Mouse (Mus musculus) forebrain, embryonic 10.5 days (tissue): ENCODE measurements around the gene Utrn. TPM values are rescaled to one million over a fixed set of nuclear protein-coding genes. Genes with fewer than 3 reads are reported as not detected.

Source experiments
- DNase-seq: peaks from one replicate; pipeline ENCODE4 v3.0.0-alpha.2; 2017; ENCODE audit warnings: low spot score; ENCODE audit errors: extremely low spot score
- H3K27ac ChIP-seq: fragments of 300-500 bp; sonication (generic); 2 replicates; pipeline ENCODE4 v1.5.1; 2016; ENCODE audit warnings: mild to moderate bottlenecking
- H3K27me3 ChIP-seq: fragments of 300-500 bp; sonication (generic); 2 replicates; pipeline ENCODE4 v1.6.1; 2016; ENCODE audit warnings: mild to moderate bottlenecking; ENCODE audit not compliant: poor library complexity, severe bottlenecking
- H3K36me3 ChIP-seq: fragments of 300-500 bp; sonication (generic); replicated peaks from 2 replicates; pipeline ENCODE4 v1.6.1; 2016; ENCODE audit warnings: mild to moderate bottlenecking, moderate library complexity
- H3K4me1 ChIP-seq: fragments of 300-500 bp; sonication (generic); 2 replicates; pipeline ENCODE4 v1.6.1; 2016
- H3K4me3 ChIP-seq: fragments of 300-500 bp; sonication (generic); 2 replicates; pipeline ENCODE4 v1.5.1; 2016; ENCODE audit warnings: mild to moderate bottlenecking, moderate library complexity
- H3K9me3 ChIP-seq: fragments of 300-500 bp; sonication (generic); 2 replicates; pipeline ENCODE4 v1.6.1; 2016; ENCODE audit warnings: mild to moderate bottlenecking, moderate library complexity
- WGBS: fragments of 180-500 bp; shearing (Covaris S2); methylation state at CpG from one replicate; pipeline ENCODE4 v1.1.7; 2016; 5-methylcytosine and 5-hydroxymethylcytosine counted together
- polyA plus RNA-seq: library from polyadenylated mRNA; unstranded; fragments of >200 nt; fragmentation: Nextera tagmentation; extraction: Ambion mirVana; gene quantifications from 2 replicates; pipeline ENCODE4 v1.2.1, GENCODE M21; 2016

The Utrn gene
- polyA plus RNA-seq, 1 experiment from 2014 or later = 44.3 TPM

DNA sequence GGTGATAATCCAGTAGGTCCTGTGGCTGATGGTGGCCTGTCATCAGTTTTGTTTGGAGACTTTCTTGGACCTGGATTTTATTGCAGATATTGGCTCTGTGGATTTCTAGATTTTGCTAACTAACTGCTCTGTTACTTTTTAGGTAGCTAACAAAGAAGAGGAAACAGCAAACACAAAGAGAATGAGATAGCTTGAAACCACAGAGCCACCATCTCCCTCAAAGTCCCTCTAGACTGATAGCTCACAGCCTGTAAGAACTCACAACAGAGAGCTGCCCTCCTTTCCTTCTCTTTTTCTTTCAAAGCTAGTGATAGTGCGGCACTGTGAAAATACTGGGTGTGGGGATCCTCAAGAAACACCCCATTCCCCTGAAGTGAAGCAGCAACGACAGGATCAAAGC is 444.2 kb downstream of the Utrn start:
- Histone ChIP-seq H3K36me3 (no peaks in the 10 kb centered on the region), H3K9me3 (no peaks in the 10 kb centered on the region), H3K27me3 (no peaks in the 10 kb centered on the region), H3K4me1 (no peaks in the 10 kb centered on the region), H3K27ac (no peak overlapping the region), H3K4me3 (no peak overlapping the region)
- DNase-seq = no peak
- WGBS = 79% methylated on average over 2 of the region's 2 CpGs

DNA sequence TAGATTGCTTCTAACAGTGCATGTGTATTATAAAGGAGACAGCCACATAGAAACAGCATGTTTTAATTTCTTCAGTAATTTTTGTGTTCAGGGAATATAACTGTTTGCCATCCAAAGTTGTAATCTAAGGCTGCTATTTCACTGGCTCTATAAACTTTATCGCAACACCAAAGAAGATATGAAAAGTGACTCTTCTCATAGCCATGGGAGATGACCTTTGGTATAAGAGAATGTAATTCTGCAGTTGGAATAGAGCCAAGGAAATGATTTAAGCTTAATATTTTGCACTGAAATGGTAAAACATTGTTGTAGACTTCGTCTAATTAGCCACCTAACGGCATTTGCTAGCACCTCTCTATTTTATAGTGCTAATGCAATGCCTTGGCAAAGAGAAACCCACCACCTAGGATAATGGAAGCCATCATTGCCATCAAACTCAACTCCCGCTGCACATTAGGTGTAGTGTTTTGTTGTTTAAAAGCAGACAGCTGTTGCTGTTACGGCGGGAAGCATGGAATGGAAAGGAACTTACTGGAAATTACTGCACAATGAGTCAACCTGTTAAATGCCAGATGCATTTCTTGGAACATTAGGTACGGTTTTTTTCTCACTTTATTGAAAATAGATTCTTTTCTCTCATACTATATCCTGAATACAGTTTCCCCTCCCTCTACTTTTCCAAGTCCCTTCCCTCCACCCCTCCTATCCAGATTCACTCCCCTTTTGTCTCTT is 445.0 kb downstream of the Utrn start:
- no peak for DNase-seq
- Histone ChIP-seq H3K27me3 (no peaks in the 10 kb centered on the region), H3K9me3 (no peaks in the 10 kb centered on the region), H3K4me1 (no peaks in the 10 kb centered on the region), H3K36me3 (no peaks in the 10 kb centered on the region), H3K4me3 (no peak overlapping the region), H3K27ac (no peak overlapping the region)
- WGBS = 96% methylated on average over 7 of the region's 7 CpGs

DNA sequence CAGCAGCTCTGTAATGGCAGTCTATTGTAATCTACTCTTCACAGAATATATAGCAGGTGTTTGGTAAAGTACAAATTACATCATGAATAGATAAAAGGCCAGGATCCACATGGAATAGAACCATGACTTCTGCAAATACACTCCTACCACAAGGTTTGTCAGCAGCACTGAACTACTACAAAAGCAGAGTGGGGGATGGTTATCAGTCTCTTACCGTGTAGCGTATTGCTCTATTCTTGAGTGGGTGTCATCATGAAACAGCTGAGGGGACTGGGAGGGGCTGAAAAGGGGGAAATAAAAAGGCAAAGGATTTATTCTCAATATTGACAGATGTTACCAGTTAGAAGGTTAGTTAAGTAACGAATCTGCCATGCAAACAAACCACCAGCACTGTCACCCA is 454.2 kb downstream of the Utrn start:
- WGBS = 92% methylated on average over 3 of the region's 3 CpGs
- no peak for DNase-seq
- H3K27me3 ChIP-seq = no peaks in the 10 kb centered on the region
- no peak overlapping the region for H3K4me3 ChIP-seq
- no peaks in the 10 kb centered on the region for H3K4me1 ChIP-seq
- H3K36me3 ChIP-seq = peaks cover 7% of the 10 kb centered on the region
- no peak overlapping the region for H3K27ac ChIP-seq
- H3K9me3 ChIP-seq = no peaks in the 10 kb centered on the region

- Histone ChIP-seq H3K27ac (no peak overlapping the region), H3K27me3 (no peaks in the 10 kb centered on the region), H3K36me3 (peaks cover 20% of the 10 kb centered on the region), H3K9me3 (no peaks in the 10 kb centered on the region), H3K4me1 (no peaks in the 10 kb centered on the region), H3K4me3 (no peak overlapping the region)
- no peak for DNase-seq
- 91% methylated on average over 12 of the region's 12 CpGs for WGBS
Measured at GRCm38 (mm10) chr10:12406338-12407110, 462.6 kb downstream of the Utrn start.

DNA sequence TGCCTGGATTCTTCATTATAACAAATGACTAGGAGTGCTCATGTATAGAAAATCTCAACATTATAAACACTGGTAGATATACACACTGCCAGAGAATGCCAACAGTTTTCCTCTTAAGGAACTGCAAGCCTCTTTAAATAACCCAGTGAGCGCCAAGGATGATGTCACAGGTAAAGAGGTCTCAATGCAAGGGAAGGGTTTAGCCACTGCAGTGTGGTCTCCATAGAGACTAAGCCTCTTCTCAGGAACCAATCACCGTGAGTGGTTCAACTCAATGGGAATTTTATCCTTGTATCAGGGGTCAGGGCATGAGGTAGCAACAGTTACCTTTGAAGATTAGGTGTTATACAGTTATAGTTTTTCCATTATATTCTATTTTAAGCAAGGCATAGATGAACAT is 469.7 kb downstream of the Utrn start:
- no peaks in the 10 kb centered on the region for H3K9me3 ChIP-seq
- H3K27ac ChIP-seq = no peak overlapping the region
- no peaks in the 10 kb centered on the region for H3K27me3 ChIP-seq
- no peak overlapping the region for H3K4me3 ChIP-seq
- H3K36me3 ChIP-seq = peaks cover 14% of the 10 kb centered on the region
- DNase-seq = no peak
- H3K4me1 ChIP-seq = peaks cover 9% of the 10 kb centered on the region
- 20% methylated on average over 2 of the region's 2 CpGs for WGBS

GRCm38 (mm10) chr10:12380139-12380538 is 489.0 kb downstream of the Utrn start:
- Histone ChIP-seq H3K36me3 (no peaks in the 10 kb centered on the region), H3K27me3 (no peaks in the 10 kb centered on the region), H3K4me3 (no peak overlapping the region), H3K9me3 (no peaks in the 10 kb centered on the region), H3K27ac (no peak overlapping the region), H3K4me1 (no peaks in the 10 kb centered on the region)
- DNase-seq = no peak
- WGBS = 96% methylated on average over 1 of the region's 1 CpGs

DNA sequence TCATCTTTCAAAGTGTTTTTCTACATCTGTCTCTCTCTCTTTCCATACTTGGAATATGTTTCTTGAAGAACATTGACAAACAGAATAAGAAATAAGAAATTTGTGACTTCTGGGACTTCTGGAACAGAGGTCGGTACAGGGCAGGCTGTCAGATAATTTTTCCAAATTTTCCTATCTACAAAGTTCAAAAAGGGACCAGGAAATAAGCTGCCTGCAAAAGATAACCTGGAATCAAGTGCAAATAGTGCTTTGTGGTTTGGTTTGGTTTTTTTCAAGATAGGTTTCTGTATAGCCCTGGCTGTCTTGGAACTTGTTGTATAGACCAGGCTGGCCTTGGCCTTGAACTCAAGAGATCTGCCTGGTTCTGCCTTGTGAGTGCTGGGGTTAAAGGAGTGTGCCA is 490.0 kb downstream of the Utrn start:
- Histone ChIP-seq H3K4me1 (no peaks in the 10 kb centered on the region), H3K36me3 (no peaks in the 10 kb centered on the region), H3K9me3 (no peaks in the 10 kb centered on the region), H3K27me3 (no peaks in the 10 kb centered on the region), H3K4me3 (no peak overlapping the region), H3K27ac (no peak overlapping the region)
- no peak for DNase-seq
- WGBS = 98% methylated on average over 1 of the region's 1 CpGs

DNA sequence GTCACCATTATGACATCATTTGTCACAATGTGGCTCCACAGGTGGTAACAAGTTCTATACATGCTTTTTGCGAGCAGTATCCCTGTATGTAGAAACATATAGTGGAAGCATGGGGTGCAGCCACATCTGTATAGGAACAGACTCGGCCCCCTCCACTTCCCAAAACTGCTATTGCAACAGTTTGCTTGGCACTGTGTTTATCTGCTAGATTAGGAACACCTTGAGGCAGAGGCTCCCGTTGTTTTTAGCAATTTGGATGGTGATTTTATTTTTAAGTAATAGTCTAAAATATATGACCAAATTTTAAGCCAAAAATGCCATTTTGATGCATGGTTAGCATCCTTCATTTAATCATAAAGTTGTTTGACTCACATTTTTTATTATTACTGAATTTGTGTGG is 491.4 kb downstream of the Utrn start:
- WGBS = 71% methylated on average over 3 of the region's 3 CpGs

DNA sequence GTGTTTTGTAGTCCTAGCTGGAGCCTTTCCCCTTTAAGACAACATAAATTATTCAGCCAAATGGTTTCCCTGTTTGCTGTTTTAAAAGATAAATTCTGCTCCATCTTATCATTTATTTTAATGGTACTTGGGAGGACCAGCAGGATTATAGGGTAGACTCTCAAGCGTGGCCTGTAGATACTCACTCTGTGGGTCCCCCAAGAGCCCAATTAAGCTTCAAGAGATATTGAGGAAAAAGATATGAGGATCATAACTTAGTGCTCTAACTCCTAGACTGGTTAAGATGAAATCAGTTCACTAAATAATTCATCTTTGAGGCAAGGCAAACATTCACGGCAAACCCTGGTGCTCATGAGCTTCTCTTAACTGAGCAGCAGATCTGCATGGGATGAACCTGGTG is 493.1 kb downstream of the Utrn start:
- 90% methylated on average over 2 of the region's 2 CpGs for WGBS
- no peak for DNase-seq
- Histone ChIP-seq H3K4me1 (no peaks in the 10 kb centered on the region), H3K9me3 (no peaks in the 10 kb centered on the region), H3K4me3 (no peak overlapping the region), H3K27me3 (no peaks in the 10 kb centered on the region), H3K36me3 (no peaks in the 10 kb centered on the region), H3K27ac (no peak overlapping the region)

More for the DNA sequence above, 491.4 kb downstream of the Utrn start:
- H3K27ac ChIP-seq = no peak overlapping the region
- no peak overlapping the region for H3K4me3 ChIP-seq
- H3K27me3 ChIP-seq = no peaks in the 10 kb centered on the region
- H3K9me3 ChIP-seq = no peaks in the 10 kb centered on the region
- H3K36me3 ChIP-seq = no peaks in the 10 kb centered on the region
- no peak for DNase-seq
- H3K4me1 ChIP-seq = no peaks in the 10 kb centered on the region

- Histone ChIP-seq H3K4me3 (no peak overlapping the region), H3K27ac (no peak overlapping the region), H3K4me1 (no peaks in the 10 kb centered on the region), H3K36me3 (no peaks in the 10 kb centered on the region), H3K27me3 (no peaks in the 10 kb centered on the region), H3K9me3 (no peaks in the 10 kb centered on the region)
- no peak for DNase-seq
- WGBS = 94% methylated on average over 1 of the region's 1 CpGs
Measured at GRCm38 (mm10) chr10:12374741-12375140, 494.4 kb downstream of the Utrn start.

DNA sequence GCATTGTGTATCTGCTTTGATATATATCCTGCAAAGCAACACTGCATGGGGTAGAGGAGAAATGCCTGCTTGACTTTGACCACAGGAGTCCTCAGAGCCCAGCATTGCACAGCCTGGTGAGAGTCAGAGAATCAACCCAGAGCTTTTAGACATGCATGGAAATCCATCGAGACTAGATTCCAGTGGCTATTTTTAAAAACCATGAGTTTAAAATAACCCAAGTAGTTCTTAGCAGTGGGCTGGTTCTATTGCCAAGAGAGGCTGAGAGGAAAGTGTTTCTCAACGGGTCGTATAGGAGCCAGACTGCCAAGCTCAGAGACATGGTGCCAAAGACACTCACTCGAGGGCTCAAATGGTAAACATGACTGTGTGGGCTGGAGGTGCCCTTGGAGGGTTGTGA is 514.6 kb downstream of the Utrn start:
- Histone ChIP-seq H3K9me3 (no peaks in the 10 kb centered on the region), H3K27ac (no peak overlapping the region)

DNA sequence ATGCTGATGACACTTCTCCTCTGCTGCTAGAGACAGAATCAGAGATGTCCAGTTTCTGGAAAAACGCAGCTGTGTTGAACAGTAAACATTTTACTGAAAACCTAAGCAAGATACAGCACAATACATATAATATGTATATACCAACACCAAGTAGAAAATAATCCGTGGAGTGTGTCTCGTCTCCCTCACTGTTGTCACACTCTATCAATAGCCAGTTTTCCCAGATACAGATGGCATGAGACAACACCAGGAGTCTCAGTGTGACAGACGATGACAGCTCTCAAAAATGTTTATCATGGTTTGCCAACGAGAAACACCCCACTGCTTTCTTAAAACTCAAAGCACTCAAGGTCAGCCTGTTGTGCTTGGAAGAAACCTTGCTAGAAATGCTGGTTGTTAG is 515.1 kb downstream of the Utrn start:
- Histone ChIP-seq H3K4me1 (no peaks in the 10 kb centered on the region), H3K27me3 (no peaks in the 10 kb centered on the region), H3K9me3 (no peaks in the 10 kb centered on the region), H3K4me3 (no peak overlapping the region), H3K27ac (no peak overlapping the region), H3K36me3 (no peaks in the 10 kb centered on the region)
- 88% methylated on average over 5 of the region's 5 CpGs for WGBS
- no peak for DNase-seq

More for the DNA sequence above, 514.6 kb downstream of the Utrn start:
- H3K36me3 ChIP-seq = no peaks in the 10 kb centered on the region
- DNase-seq = no peak
- H3K27me3 ChIP-seq = no peaks in the 10 kb centered on the region
- H3K4me3 ChIP-seq = no peak overlapping the region
- H3K4me1 ChIP-seq = no peaks in the 10 kb centered on the region
- 90% methylated on average over 4 of the region's 4 CpGs for WGBS

- Histone ChIP-seq H3K36me3 (no peaks in the 10 kb centered on the region), H3K4me1 (no peaks in the 10 kb centered on the region), H3K9me3 (no peaks in the 10 kb centered on the region), H3K27ac (no peak overlapping the region), H3K27me3 (no peaks in the 10 kb centered on the region), H3K4me3 (no peak overlapping the region)
- 88% methylated on average over 10 of the region's 10 CpGs for WGBS
- DNase-seq = no peak
Measured at GRCm38 (mm10) chr10:12339704-12340558, 529.2 kb downstream of the Utrn start.
